Mouse (Mus musculus) heart, postnatal 25 days (tissue): ENCODE measurements around the gene Defb25. TPM values are rescaled to one million over a fixed set of nuclear protein-coding genes. Genes with fewer than 3 reads are reported as not detected.
A peak's percentile ranks its signal among the peaks of the same experiment; 100 is the strongest.

Experiments
- DNase-seq: peaks from one replicate; pipeline ENCODE4 v3.0.0; 2022; ENCODE audit warnings: low spot score
- intact Hi-C: fragments of 180-260 bp; cut with DNase I; formaldehyde crosslinking; loops from one replicate; pipeline ENCODE4 v1.15.1; 2025
- total RNA-seq, 2 experiments: library from RNA; stranded (reverse); gene quantifications; 2 replicates each; pipeline ENCODE4 v1.2.3; 2021

The Defb25 gene
- total RNA-seq, 2 experiments from 2014 or later = not detected

DNA sequence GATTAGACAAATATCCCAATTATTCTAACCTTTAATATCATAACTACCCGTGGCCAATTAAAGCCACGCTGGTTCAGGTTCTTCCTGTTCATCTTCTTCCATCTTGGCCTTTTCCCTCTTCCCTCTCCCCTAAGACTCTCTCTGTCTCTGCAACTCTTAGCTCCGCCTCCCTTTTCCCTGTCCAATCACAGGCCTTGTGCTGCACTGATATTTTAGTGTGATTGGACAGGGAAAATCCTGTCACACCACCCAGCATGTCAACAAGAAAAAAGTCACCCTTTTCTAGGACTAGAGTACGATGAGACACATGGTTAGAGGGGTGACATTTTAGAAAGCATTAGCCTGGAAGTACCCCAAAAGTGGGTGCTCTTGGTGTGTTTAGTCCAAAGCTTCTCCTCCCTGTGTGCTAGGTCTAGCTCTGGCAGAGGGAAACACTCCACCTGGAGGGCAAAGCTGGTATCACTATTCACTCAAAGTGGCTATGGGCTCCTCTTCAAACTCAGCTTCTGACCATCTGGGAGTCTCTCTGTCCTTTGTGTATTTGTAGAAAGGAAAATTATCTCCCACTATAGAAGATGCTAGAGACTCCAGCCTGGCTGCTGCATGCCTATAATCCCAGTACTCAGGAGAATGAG, 35.8 kb downstream of the Defb25 start:
- no peak for DNase-seq
- intact Hi-C loops = loop anchor here (5.0 kb wide), 1 partner anchor 135 kb away; no protein-coding TSS in a partner anchor

DNA sequence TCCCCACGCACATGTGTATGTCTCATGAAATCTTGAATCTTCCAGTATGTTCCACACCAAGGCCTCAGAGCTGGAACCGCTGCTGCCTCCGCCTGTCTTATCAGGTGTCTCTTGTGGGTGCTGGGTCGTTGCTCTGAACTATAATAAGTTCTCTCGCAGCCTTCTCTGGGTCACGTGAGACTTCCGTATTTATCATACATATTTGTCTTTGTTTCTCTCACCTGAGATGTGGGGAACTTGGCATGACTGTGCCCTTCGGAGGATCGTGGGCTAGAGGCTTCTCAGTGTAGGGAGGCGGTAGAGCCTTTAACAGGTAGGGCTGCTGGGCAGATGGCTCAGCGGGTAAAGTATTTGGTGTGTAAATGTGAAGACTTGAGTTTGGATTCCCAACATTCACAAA, 42.2 kb downstream of the Defb25 start:
- DNase-seq = no peak
- intact Hi-C loops = no loop called here

DNA sequence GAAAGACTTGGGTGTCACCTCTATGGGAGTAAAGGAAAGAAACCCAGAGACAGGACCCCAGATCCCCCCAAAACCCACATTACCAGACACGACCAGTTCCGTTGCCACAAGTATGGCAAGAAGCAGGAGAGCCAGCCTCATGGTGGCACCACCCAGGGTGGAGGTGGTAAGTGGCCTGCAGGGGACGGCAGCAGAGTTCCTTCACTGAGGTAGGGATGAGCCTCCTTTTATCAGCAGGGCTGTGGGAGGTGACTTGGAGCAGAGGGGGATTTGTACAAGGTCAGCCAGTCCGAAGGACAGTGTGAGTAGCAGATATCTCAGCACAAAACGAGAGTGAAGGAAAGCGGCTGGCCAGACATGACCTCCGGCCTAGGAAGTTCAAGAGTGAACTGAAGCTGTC, 42.7 kb downstream of the Defb25 start, which contains the start of gene Defb19:
Defb19 (minus strand) TSS at position 206 of the 400 bp plus-strand sequence.
- intact Hi-C loops = no loop called here
- no peak for DNase-seq

DNA sequence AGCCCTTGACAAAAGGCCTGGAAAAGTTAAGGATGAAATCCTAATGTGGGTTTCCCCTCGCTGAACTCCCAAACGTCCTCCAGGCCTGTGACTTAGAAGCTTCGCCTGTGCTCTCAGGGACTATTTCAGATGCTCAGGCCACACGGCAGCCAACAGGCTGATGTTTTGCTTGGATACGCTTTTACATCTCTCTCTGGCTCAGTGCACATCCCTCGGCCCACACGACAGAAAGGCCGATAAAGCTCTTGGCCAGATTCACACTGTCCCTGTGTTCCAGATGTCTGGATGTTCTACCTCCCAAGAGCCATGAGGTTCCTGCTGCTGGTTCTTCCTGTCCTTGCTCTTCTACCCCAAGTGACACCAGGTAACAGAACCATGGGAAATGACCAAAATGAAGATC, 49.4 kb downstream of the Defb25 start:
- intact Hi-C loops = no loop called here
- DNase-seq = peak; percentile 7

Other genes starting within 250 kb of the Defb25 start
- gene Nrsn2, start 246.4 kb downstream of the Defb25 start, total RNA-seq = not detected
- gene Sox12, start 225.0 kb downstream of the Defb25 start, total RNA-seq = 1 to 10 TPM; 9.5 to 9.7 TPM
- gene Zcchc3, start 208.0 kb downstream of the Defb25 start, total RNA-seq = 10 to 100 TPM in 1 of 2 experiments, 1 to 10 TPM in 1; 9.7 to 10.1 TPM
- 1 to 10 TPM; 2.8 to 3.0 TPM for gene 6820408C15Rik, start 207.5 kb downstream of the Defb25 start, total RNA-seq
- not detected for gene Defb23, start 158.4 kb downstream of the Defb25 start, total RNA-seq
- gene Defb20, start 146.0 kb downstream of the Defb25 start, total RNA-seq = not detected
- not detected for gene Defb22, start 132.9 kb downstream of the Defb25 start, total RNA-seq
- not detected for gene Defb26, start 111.4 kb downstream of the Defb25 start, total RNA-seq
- gene Defb28, start 104.8 kb downstream of the Defb25 start, total RNA-seq = not detected
- gene Defb29, start 83.0 kb downstream of the Defb25 start, total RNA-seq = not detected
- gene Gm17416, start 53.7 kb downstream of the Defb25 start, total RNA-seq = not detected
- gene Defb21, start 50.3 kb downstream of the Defb25 start, total RNA-seq = not detected
- gene Defb19, start 42.7 kb downstream of the Defb25 start, total RNA-seq = not detected
- gene Defb45, start 23.7 kb downstream of the Defb25 start, total RNA-seq = not detected
- not detected for gene Defb36, start 18.7 kb downstream of the Defb25 start, total RNA-seq
- 1 to 10 TPM; 7.7 to 8.5 TPM for gene Rem1, start 3.9 kb upstream of the Defb25 start, total RNA-seq
- 10 to 100 TPM; 35.1 to 38.5 TPM for gene H13, start 46.4 kb upstream of the Defb25 start, total RNA-seq
- 10 to 100 TPM; 17.7 to 18.5 TPM for gene Mcts2, start 64.0 kb upstream of the Defb25 start, total RNA-seq
- 10 to 100 TPM; 37.8 to 57.0 TPM for gene Id1, start 113.2 kb upstream of the Defb25 start, total RNA-seq
- 10 to 100 TPM; 12.2 to 16.8 TPM for gene Cox4i2, start 131.1 kb upstream of the Defb25 start, total RNA-seq
- gene Bcl2l1, start 208.7 kb upstream of the Defb25 start, total RNA-seq = 10 to 100 TPM; 58.6 to 59.0 TPM
- gene Tpx2, start 224.9 kb upstream of the Defb25 start, total RNA-seq = 1 to 10 TPM; 1.5 to 1.6 TPM